Mouse (Mus musculus) liver, postnatal 0 days (tissue): ENCODE results near the gene Nova2.

Experiments used
- CTCF ChIP-seq: sonication (generic); IDR thresholded peaks from 2 replicates; pipeline ENCODE4 v1.5.1; 2016; ENCODE audit warnings: antibody characterized with exemption, low read depth
- EP300 ChIP-seq: IDR thresholded peaks from 2 replicates; pipeline ENCODE4 v1.6.1; 2016; ENCODE audit warnings: antibody characterized with exemption, low read depth, mild to moderate bottlenecking

DNA sequence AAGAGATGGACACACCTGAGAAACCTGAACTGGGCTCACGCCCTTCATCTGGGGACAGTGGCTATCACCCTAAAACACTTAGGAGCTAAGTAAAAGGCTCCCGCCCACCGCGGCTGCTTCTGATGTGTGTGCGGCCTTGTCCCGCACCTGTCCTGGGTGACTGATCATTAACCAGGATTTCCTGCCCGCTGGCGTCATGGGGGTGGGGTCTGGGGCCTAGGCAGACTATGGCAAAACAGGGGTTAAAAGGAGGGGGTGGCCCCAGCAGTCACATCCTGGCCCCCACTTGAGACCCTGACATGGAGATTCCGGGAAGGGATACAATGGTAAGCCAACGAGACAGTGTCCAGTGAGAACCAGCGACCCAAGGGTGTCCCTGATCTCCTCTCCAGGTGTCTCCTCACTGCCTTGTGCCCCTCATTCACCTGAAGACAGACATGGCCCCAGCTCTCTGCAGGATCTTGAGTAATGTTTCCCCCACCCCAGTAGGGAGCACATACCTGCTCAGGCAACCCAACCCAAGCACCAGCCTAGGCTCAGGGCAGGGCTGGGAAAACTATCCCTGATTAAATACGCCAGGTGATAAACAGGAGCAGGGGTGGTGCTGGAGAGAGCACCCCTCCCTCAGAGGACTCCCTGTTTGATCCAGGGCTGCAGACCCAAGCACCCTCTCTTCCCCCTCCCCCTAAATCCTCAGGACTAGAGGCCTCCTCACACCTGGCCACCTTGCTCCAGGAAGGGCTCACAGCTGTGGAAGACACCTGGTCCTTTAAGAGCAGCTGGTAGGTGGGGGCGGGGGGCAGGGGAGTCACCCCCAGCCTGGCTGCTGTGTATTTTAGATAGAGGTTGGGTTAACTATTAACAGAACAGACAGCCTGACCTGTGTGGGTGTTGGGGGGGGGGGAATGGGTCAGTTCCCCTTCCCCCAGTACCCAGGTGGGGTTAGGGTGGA is 81.6 kb downstream of the Nova2 start:
- TF ChIP-seq CTCF = no peak
- TF ChIP-seq EP300 = no peak
